Mouse (Mus musculus) liver, embryonic 14.5 days (tissue): Measurements from ENCODE around the gene Nipal4.

Experiments
- CTCF ChIP-seq: IDR thresholded peaks from 2 replicates; pipeline ENCODE4 v1.5.1; 2016; ENCODE audit warnings: antibody characterized with exemption, low read depth, control low read depth
- EP300 ChIP-seq: IDR thresholded peaks from 2 replicates; pipeline ENCODE4 v1.6.1; 2016; ENCODE audit warnings: antibody characterized with exemption, low read depth

DNA sequence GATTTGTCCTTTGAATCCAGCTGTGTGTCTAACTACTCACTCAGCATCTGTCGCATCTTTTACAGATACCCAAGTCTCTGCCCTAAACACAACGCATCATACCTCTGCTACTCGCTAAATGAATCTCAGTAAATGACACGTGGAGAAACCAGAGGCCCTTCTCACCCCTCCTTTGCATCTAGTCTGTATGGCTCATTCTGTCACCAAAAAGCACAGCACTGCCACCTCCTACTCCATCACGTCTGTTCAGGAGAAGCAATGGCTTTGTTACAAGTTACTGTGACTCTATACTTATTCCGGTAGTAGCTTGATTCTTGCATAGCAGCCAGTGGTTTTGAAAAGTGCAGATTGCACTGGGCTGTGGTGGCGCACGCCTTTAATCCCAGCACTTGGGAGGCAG, 9.4 kb downstream of the Nipal4 start:
- TF ChIP-seq CTCF (no peak), EP300 (no peak)
